Mouse (Mus musculus) kidney, postnatal 25 days (tissue): Measurements from ENCODE around the gene Megf11.
"Not testable (repeated sequence)": the region's sequence is repeated elsewhere in the genome, so short reads cannot be mapped to it uniquely, and the experiment has no call there.

Experiments used
- DNase-seq, 2 experiments: peaks; one replicate each; pipeline ENCODE4 v3.0.0; 2021; ENCODE audit warnings: mixed read lengths in 2 of 2

The Megf11 gene

DNA sequence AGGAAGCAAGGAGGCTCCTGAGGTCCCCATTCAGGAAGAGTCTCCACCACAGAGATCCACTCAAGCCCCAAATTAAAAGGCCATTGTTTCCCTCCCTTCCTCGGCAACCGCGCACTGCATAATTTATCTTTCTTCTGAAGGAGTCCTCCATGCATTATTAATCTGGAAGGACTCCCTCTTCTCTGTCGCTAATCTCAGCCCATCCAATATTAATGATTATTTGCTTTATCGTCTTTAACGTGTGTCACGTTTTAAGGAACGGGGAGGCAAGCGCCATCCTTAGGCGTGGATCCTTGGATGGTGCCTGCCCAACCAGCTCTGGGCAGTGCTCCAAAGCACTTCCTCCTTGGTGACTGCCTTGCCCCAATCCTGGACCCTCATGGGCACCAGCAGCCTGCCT is 269.3 kb downstream of the Megf11 start:
- no peak for DNase-seq

DNA sequence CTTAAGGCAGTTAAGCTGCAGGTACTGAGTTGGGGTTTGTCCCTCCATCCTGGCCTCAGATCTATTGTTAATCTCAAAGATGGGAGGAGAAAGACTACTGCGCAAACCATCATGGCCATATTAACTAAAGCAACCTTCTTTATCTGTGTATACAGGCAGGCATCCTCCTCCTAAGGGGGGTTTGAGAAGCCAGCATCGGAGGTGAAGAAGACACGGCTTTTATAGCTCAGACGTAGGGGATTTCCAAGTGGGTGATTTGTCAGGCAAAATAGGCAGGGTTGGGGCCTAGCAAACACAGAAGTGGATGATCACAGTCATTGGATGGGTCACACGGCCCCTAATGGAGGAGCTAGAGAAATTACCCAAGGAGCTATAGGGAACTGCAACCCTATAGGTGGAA is 271.2 kb downstream of the Megf11 start:
- no peak for DNase-seq

DNA sequence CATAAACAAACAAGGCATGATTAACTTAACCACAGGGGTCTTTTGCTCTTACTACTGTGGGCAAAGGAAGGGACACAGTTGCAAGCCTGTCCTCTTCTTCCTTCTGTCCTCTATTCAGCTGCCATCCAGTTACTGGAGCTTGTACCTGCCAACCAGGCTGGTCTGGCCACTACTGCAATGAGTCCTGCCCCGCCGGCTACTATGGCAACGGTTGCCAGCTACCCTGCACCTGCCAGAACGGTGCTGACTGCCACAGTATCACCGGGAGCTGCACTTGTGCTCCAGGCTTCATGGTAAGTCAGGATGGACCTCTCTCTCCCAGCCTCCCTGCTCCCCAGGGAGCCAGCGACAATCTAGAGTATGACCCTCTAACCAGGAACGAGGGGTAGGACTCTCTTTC is 274.8 kb downstream of the Megf11 start:
- DNase-seq, result no peak

DNA sequence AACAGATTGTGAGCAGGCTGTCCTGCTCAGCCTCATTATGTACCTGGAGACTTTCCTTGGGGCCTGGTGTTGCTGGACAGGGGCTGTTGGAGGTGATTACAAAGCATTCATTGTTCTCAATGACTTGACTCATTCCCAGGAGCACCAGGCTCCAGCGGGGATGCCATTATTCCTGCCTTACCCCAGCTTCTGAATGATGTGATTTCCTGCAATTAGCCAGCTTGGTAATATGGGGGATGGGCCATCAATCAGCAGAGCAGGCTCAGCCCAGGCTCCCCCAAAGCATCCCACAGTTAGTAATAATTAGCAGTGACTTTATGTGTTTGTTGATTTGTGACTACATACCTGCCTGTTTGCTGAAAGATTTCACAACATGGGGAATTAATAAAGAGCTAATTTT is 279.2 kb downstream of the Megf11 start:
- no peak for DNase-seq

DNA sequence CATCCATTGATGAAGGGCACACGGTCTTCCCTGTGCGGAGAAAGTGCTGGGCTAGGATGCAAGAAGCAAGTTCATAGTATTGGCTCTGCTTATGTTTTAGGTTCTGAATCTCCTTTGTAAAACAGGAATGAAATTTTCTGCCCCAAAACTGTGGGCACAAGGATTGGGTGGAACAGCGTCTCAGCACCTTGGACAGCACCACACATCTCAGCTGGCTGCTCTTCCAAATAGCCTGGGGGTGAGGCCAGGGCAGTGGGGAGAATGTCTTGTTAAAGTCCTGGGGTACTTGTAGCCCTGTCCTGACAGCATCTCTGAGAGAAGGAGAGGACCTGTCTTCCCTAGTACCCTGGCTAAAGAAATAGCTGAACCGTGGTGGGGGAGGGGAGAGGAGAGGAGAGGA is 281.1 kb downstream of the Megf11 start:
- DNase-seq, result peak in 1 of 2 experiments; percentile 54

DNA sequence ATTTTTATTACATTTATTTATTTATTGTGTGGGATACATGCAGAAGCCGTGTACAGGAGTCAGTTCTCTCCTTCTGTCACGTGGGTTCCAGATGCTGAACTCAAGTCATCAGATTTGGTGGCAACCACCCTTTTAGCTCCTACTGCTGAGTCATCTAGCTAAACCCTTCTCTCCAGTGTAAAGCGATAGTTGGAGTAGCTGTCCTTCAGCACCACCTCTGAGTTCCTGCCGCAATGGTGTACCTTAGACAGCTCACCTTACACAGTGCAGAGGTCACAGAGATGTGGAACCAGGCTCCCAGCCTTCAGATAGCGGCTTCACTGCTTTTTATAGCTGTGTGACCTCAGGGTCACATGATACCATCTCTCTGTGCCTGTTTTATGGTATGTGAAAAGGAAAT is 282.1 kb downstream of the Megf11 start:
- peak in 1 of 2 experiments; percentile 34 for DNase-seq

DNA sequence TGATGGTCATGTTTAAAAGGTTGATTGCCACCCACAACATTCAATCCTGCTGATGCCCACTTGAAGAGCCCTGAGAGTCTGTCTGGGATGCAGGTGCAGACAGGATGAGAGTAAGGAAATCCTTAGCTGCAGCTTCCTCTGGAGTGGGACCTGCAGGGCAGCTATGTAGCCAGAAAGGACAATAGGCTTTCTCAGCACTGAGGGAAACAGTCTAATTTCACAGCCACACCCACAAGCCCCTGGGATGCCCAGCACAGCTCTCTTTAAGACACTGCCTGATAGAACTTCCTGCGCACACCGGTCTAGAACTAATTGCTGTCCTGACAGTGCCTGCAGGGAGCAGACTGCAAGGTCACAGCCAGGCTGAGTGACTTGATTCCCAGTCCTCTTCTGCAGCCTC is 282.6 kb downstream of the Megf11 start:
- DNase-seq, result no peak

DNA sequence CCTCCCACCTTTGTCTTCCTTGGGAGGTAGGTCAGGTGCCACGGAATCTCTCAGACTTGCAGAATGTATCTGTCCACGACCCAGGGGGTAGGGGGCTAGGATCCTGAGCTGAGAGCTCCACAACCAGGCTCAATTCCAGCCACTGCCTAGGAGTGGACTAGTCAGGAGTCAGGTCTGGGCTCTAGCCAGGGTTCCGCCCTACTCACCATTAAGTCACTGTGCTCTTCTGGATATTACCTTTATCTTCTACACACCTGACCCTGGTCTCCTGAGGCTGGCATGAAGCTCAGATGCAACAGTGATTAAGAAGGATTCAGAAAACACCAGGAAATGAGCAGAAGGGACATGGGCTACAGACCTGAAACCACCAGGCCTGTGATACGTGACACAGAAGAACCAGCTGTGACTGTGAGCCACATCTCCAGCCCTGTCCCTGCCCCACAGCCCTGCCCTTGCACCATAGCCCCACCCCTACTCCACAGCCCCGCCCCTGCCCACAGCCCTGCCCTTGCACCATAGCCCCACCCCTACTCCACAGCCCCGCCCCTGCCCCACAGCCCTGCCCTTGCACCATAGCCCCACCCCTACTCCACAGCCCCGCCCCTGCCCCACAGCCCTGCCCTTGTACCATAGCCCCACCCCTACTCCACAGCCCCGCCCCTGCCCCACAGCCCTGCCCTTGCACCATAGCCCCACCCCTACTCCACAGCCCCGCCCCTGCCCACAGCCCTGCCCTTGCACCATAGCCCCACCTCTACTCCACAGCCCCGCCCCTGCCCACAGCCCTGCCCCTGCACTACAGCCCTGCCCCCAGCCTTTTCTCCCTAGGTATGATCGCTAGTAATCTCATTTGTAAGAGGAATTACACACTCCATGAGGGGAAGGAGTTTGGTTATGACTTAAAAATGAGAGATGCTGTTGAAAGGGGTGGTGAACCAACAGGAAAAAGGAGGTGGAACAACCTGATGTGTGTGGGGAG is 286.2 kb downstream of the Megf11 start:
- not testable (repeated sequence) for DNase-seq

DNA sequence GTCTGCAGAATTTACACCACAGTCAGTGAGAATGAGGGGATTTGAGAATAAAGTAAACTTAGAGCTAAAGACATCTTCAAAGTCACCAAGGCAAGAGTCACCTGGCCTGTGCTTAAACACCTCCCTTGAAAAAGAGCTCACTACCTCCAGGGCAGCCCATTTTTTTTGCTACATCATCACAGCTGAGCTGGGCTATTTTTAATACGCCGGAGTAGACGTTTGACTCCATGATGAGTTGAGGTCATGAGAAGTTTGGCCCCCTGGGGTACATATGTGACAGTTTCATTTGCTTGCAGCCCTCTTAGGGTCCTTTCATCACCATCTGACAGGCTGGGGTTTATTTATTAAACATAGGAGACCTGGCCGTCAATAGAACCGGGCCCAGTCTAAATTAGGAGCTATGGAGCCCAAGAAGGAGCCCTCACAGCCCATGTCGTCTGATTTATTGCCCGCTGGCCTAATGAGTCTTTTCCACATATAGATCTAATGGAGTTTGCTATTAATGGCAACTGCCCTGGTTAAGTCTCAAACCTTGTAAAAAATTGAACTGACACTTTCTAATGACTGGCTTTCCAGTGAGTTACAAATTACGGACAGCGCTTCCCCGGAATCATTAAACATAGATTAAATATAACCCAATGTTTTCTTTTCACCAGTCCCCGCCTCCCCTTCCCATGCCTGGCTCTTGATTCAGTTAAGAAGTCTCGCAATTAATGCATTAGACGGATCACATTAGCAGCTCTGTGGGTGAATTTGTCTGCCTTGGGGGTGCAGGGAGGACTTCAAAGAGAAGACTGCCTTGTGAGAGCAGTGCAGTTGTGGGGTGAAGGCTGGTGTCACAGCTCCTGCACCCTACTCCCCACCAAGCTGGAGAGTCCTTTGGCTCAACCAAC is 301.9 kb downstream of the Megf11 start:
- DNase-seq, result no peak

DNA sequence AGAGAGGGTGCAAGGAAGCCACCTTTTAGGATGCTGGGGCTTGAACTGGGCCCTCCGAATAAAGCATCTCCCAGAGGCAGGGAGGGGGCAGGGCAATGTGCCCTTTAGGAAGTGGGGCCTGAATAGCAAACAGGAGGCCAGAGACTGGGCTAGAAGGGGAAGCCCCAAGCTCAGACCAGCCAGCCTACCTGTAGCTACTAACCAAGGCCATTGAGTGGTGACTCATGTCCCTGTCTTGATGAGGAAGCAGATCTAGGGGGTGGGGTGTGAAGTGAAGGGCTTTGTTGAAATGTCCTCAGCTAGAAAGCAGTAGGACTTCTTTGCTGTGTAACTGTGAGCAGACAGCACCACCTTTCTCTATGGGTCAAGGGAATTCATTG is 302.6 kb downstream of the Megf11 start:
- no peak for DNase-seq

DNA sequence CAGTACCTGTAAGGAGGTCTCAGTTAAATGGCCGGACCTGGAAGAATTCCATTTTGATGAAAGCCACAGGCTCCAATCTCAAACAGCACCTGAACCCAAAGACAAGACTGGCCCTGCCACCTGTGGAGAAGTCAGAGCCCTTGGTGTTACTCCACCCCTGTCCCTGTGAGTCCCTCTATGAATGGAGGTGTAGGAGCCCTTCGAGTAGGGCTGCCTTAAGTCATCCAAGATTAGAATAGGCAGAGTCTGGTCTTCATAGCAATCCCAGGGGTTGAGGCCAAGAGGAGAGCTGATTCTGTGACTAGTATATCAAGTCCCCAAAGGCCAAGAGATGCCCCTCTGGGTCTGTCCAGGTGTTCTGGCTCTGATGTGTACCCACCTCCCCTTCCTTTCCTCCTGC is 305.3 kb downstream of the Megf11 start:
- no peak for DNase-seq

DNA sequence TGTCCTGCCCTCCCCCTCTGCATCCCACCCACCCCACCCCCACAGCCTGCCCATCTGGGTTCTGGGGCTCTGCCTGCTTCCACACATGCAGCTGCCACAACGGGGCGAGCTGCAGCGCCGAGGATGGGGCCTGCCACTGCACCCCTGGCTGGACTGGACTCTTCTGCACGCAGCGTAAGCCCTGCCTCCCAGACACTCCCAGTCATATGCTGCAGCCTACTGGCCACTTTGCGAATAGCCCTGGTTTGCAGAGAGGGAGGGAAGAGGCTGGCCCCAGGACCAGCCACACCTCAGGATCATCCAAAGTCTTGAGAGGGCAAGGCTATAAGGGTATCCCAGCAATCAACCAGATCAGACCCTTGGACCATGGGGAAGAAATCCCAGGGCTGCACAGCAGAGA is 305.8 kb downstream of the Megf11 start:
- DNase-seq, result peak; percentile 69 to 74

DNA sequence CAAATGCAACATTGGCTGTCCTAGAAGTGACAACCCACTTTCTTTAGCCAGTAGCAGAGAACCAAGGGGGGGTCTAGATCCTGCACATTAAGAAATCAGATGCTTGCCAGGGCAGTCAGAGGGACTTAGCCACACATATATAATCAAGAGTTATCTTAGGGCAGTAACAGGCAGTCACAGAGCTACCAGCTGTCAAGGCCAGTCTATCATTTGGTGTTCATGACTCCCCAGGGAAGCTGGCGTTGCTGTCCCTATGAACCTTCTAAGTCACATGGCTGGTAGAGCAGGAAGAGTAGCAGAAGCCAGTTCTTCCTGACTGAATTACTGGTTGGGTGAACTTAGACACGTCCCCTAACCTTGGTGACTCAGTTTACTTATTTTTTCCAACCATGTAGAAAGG is 307.7 kb downstream of the Megf11 start:
- no peak for DNase-seq

DNA sequence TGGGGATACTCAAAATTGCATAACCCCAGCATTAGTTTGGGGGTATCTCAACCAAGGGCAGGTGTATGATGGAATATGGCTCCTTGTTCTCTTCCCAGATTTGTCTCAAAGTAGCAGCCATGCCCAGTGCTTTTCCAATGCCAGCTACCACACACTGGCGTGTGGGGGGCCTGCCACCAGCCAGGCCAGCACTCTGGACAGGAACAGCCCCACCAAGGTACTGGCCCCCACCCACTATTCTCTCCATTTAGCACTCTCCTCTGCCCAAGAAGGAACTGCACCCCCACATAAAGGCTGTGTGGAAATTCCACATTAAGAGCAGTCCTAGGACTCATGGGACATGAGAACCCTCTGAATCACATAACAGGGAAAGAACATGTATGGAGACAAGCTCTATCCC is 309.8 kb downstream of the Megf11 start:
- no peak for DNase-seq

DNA sequence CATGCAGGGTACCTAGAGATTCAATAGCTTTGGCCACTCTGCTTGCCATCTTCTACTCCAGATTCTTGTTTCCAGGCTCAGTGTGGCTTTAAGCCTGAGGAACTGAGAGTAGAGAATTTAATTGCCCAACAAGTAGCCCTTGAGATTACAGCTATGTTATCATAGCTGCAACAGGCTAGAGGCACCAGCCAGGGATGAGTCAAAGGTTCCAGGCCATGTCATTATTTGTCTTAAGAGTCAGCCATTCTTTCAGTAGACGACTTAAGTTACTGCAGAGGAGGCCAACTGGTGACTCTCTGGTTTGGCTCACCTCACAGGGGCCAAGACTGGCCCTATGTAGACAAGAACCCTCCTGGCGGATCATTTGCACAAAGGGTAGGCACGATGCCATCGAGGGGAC is 311.0 kb downstream of the Megf11 start:
- no peak for DNase-seq

DNA sequence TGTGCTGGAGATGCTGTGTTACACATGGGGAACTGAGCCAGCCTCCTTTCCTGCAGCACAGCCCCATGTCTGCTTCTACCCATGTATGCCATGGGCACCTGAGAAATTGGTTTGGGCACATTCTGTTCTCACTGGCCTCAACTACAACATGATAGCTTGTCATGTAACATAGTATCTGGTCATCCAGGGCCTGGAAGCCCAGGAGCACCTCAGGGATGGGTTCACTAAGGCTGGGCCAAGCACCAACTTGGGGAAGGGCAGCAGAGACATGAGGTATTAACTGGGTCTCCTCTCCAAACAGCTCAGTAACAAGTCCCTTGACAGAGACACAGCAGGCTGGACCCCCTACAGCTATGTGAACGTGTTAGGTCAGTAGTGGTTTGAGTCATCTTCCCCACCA is 311.6 kb downstream of the Megf11 start:
- no peak for DNase-seq

DNA sequence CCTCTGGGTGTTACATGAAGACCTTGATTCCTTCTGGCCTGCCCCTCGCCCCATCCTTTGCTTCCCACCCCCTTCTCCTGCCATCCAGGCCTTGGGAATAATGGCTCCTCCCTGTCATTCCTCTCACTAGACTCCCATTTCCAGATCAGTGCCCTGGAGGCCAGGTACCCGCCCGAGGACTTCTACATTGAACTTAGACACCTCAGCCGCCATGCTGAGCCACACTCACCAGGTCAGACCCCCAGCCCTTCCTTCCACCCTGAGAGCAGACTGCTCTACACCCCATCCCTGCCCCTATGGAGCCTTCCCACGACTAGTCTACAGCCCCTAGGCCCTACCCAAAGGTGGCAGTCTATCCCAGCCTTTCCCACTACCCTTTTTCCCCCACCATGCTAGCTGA is 312.3 kb downstream of the Megf11 start:
- no peak for DNase-seq

DNA sequence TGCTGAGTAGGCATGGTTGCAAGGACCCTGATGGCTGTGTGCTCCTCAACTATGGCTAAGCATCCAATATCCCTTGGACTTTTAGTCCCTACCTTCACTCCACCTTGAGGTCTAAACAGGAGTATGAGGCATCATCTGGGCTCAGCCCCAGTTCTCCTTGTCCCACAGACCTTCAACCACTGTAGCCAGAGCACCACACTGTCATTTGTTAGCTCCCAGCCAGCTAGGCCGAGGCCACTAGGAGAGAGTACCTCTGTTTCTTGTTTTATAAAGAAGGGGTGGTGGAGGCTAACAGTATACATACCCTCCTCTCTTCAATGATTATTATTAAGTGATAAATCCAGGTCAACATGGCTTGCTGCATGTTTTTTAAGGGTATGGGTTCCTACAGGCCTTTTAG is 313.2 kb downstream of the Megf11 start:
- no peak for DNase-seq

DNA sequence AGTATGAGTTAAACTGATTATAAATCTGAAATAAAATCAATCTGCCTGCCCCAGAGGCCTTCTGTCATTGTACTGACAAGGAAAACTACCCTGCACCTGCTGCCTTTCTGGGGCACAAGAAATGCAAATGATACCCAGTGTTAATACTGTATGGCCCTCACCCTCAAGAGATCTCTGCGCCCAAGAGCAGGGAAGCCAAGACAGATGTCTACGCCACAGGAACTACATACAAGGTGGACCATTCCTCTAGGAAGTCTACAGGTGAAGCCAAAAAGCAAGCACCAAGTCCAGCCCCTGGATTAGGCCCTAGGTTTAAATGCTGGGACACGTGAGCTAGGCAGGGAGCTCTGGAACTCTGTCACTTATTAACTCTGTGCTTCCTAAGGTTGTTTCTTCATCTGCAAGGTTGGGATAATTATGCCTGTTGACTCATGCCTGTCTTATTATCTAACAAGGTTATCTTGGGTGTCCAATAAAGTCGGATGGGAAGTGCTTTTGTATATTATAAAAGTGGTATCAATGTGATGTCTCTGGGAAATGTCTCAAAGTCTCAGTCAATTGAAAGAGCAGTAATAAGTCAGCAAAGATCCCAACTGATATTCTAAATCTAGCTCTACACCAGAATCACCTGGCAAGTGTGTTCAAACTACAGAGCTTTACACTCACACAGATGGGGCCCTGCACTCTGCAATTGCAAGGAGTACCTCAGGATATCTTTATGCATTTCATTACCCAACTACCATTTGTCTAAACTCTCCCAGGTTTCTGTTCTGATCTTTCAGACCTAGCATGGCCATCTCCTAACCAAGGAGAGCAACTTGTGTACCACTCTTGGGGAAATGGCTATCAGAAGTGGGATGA is 315.3 kb downstream of the Megf11 start:
- DNase-seq, result peak; percentile 63 to 80

DNA sequence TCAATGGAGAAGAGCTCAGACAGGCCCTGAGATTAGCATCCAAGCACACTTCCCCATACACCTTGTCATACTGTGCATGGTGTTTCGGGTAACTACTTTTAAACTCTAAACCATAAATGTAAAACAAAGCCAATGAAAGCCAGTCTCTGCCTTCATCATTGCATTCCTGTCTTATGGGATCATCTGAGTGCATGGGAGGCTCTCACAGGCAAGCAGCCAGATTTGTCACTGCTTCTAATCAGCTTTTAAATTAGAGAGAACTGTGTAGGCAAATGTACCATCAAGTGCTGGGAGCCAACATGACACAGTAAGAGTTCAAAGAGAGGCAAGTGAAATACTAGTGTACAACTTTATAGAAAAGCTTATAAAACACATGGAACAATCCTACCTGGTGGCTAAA is 316.2 kb downstream of the Megf11 start:
- DNase-seq, result no peak

DNA sequence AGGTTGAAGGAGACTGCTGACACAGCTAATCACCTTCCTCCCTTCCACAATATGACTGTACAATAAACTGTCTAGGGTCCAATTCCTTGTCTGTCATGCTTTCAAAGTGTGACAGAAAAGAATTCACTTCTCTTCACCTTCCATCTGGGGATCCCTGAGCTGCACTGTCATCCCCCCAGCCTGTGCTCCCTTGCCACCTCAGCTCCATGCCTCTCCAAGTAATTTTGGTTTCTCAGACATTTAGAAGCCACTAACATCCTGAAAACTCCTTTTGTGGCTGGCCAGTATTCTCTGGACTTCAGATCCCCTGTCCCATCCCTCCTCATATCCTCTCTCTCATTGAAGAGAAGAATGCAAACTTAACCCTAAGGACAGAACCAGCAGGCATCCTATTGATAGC is 317.0 kb downstream of the Megf11 start:
- no peak for DNase-seq

DNA sequence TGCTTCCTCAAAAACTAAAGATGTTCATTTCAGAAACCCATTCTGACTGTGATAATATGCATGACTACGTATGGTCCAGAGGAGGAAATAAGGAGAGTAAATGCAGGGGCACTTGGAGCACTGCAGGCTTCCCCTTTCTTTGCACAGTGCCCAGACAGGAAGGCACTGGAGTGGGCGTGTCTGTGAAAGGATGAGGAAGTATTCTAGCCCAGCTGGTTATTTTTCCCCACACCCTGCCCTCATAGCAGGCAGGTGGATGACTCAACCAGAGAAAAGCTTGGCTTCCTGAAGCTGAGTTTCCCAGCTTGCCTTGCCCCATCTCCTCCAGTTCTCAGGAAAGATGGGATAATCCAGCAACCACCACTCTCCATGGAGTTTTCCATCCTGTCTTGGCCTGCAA is 317.5 kb downstream of the Megf11 start:
- peak; percentile 22 to 51 for DNase-seq

DNA sequence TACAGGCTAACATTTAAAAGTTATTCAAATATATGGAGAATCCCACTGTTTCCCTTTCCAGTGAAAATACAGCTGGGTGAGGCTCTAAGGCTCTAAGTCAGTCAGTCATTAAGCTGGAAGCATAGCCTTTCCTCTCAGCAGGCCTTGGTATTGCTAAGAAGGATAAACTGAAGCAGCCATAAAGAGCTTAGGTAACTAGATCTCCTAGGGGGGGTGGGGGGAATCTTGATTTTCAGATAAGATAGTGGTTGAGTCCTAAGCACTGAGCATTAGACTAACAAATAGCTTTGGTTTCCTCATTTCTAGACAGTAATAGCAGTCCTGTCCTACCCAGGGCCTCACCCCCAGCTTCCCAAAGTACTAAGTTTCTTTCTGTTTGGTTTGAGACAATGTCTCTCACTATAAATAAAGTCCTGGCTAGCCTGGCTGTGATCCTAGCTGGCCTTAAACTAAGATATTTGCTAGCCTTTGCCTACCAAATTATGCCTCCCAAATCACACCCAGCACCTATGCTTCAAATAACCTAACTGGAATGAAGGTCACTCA is 318.1 kb downstream of the Megf11 start:
- no peak for DNase-seq
